Mouse (Mus musculus) bone marrow, adult 2 months (tissue): ENCODE results near the gene Scd1.

Experiments
- CTCF ChIP-seq: fragments of 200-500 bp; IDR thresholded peaks from 2 replicates; pipeline ENCODE4 v1.5.1; 2011; ENCODE audit warnings: low read length, control low read depth; ENCODE audit not compliant: control insufficient read depth, insufficient read depth
- POLR2A ChIP-seq: fragments of 200-500 bp; IDR thresholded peaks from 2 replicates; pipeline ENCODE4 v1.6.1; 2011; ENCODE audit warnings: low read depth, mild to moderate bottlenecking, control low read depth, low read length, borderline replicate concordance; ENCODE audit not compliant: control insufficient read depth

DNA sequence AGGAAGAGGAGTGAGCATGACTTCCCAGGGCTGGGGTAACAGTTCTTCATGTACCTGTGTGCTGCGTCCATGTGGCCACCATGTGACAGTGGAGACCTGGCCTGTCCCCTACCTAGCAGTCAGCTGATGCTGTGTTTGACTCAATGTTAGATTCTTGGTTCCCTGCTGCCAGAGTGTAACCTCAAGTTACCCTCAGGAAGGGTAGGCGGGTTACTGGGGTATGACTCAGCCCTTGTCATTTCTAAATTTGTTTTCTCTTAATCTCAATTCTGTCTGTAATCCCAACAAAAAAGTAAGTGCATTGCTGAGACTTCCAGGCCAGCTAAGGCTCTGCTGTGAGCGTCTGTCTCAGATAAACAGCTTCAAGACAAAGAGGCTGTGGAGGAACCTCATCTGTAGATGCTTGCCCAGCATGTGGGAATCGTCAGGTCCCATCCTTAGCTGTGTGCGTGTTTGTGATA is 13.7 kb downstream of the Scd1 start:
- TF ChIP-seq POLR2A (no peak), CTCF (no peak)
